Mouse (Mus musculus) heart, embryonic 16.5 days (tissue): ENCODE data around the gene Rtkn. TPM values are rescaled to one million over a fixed set of nuclear protein-coding genes. Genes with fewer than 3 reads are reported as not detected.

Source experiments
- ATAC-seq: fragments of 200-750 bp; cut with Nextera tagmentation; replicated peaks from 2 replicates; pipeline ENCODE4 v1.8.0; 2017; ENCODE audit warnings: moderate number of reproducible peaks; ENCODE audit not compliant: insufficient read depth, low FRiP score; ENCODE audit errors: extremely low read depth
- H3K27ac ChIP-seq: fragments of 300-500 bp; sonication (generic); 2 replicates; pipeline ENCODE4 v1.5.1; 2014; ENCODE audit warnings: mild to moderate bottlenecking, low read length, control low read depth, moderate library complexity
- H3K27me3 ChIP-seq: fragments of 300-500 bp; sonication (generic); 2 replicates; pipeline ENCODE4 v1.6.1; 2014; ENCODE audit warnings: low read length, mixed read lengths; ENCODE audit not compliant: control insufficient read depth, insufficient read depth
- H3K36me3 ChIP-seq: fragments of 300-500 bp; sonication (generic); 2 replicates; pipeline ENCODE4 v1.6.1; 2014; ENCODE audit not compliant: control insufficient read depth, insufficient read depth
- H3K4me1 ChIP-seq: fragments of 300-500 bp; sonication (generic); 2 replicates; pipeline ENCODE4 v1.6.1; 2014; ENCODE audit warnings: low read length, mixed read lengths; ENCODE audit not compliant: control insufficient read depth, insufficient read depth
- H3K4me2 ChIP-seq: fragments of 300-500 bp; sonication (generic); 2 replicates; pipeline ENCODE4 v1.6.1; 2014; ENCODE audit warnings: low read depth, mild to moderate bottlenecking, control low read depth, low read length
- H3K4me3 ChIP-seq: fragments of 300-500 bp; sonication (generic); 2 replicates; pipeline ENCODE4 v1.5.1; 2014; ENCODE audit warnings: mild to moderate bottlenecking, control low read depth, low read length
- H3K9ac ChIP-seq: fragments of 300-500 bp; sonication (generic); 2 replicates; pipeline ENCODE4 v1.6.1; 2014; ENCODE audit warnings: low read length, control low read depth
- H3K9me3 ChIP-seq: fragments of 300-500 bp; sonication (generic); replicated peaks from 2 replicates; pipeline ENCODE4 v1.6.1; 2016; ENCODE audit warnings: low read length; ENCODE audit not compliant: control insufficient read depth
- WGBS: fragments of 180-500 bp; shearing (Covaris S2); extraction: QIAGEN DNeasy Blood & Tissue Kit; methylation state at CpG from one replicate; pipeline ENCODE4 v1.1.7; 2014; 5-methylcytosine and 5-hydroxymethylcytosine counted together
- polyA plus RNA-seq: library from polyadenylated mRNA; unstranded; fragments of >200 nt; fragmentation: Nextera tagmentation; extraction: Ambion mirVana; gene quantifications from 2 replicates; pipeline ENCODE4 v1.2.1, GENCODE M21; 2015

Rtkn gene
- polyA plus RNA-seq, 1 experiment from 2014 or later: 21.1 TPM

DNA sequence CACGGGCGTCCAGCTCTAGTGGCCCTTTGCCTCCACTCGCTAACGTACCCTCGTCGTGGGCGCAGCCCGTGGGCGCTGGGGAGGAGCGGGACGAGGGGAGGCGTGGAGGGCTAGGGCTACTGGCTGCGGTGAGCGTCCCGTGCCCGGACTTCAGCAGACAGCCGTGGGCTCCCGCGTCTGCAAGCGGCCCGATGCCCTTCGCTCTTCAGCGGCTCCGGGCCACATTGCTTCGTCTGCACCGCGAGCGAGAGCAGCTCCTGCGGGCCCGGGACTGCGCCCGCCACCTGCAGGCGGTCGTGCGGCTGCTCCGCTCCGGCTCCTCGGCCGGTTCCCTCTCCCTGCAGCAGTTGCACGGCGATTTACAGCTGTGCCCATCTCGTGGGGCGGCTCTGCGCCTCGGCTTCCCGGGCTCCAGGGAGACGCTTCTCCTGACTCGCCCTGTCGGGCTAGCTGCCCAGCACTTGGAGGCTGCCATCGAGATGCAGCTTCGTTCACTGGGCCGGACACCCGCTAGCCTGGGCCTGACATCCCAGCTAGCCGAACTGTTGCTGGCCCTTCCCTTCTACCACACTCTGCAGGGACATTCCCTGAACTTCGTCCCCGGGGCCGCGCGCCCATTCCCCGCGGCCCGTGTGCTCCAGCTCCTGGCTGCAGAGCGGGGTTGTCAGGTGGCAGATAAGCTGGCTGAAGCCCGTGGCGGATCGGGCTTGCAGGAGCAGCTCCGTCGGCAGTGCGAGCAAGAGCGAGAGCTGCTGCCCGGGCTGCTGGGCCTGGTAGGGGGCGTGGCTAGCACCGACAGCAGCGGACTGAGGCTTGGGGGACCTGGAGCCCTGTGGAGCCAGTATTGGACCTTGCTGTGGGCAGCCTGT lies 33.3 kb upstream of the Rtkn start:
- no peaks in the 10 kb centered on the region for H3K9me3 ChIP-seq
- peaks cover 3% of the 10 kb centered on the region for H3K27me3 ChIP-seq
- WGBS: under 1% methylated on average over 72 of the region's 74 CpGs
- H3K4me2 ChIP-seq: peak overlapping the region; percentile 97
- H3K4me1 ChIP-seq: peaks cover 17% of the 10 kb centered on the region
- no peaks in the 10 kb centered on the region for H3K36me3 ChIP-seq
- peak overlapping the region; percentile 87 for H3K27ac ChIP-seq
- peak overlapping the region; percentile 81 for H3K4me3 ChIP-seq
- H3K9ac ChIP-seq: peak overlapping the region; percentile 92
- ATAC-seq: peak; percentile 79

DNA sequence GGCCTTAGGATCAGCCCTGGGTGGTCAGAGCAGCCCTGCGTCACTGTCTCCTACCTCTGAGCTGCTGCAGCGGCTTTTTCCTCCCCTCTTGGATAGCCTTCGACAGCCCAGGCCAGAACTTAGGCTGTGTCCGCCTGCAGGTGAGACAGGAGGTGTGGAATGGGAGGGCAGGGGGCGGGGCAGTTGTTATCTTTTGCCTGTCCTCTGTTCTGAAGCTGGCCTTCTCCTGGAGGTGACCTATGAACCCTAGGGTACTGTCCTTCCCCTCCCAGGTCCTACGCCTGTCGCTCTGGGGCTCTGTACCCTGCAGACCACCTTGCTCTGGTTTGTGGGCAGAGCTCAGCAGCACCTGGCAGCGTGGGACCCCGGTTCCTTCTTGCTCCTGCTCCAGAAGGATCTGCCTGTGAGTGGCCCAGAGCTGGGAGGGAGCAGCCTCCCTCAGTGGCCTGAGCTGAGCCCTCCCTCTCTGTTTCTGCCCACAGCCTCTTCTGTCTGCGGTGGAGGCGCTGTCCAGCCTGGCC lies 32.1 kb upstream of the Rtkn start:
- Histone ChIP-seq H3K4me3 (no peak overlapping the region), H3K27me3 (peaks cover 3% of the 10 kb centered on the region), H3K27ac (no peak overlapping the region), H3K4me1 (peaks cover 20% of the 10 kb centered on the region), H3K4me2 (no peak overlapping the region), H3K9me3 (no peaks in the 10 kb centered on the region), H3K9ac (peak overlapping the region; percentile 92; the same call in 1 of the 2 replicates), H3K36me3 (no peaks in the 10 kb centered on the region)
- ATAC-seq: no peak
- WGBS: 60% methylated on average over 11 of the region's 11 CpGs

DNA sequence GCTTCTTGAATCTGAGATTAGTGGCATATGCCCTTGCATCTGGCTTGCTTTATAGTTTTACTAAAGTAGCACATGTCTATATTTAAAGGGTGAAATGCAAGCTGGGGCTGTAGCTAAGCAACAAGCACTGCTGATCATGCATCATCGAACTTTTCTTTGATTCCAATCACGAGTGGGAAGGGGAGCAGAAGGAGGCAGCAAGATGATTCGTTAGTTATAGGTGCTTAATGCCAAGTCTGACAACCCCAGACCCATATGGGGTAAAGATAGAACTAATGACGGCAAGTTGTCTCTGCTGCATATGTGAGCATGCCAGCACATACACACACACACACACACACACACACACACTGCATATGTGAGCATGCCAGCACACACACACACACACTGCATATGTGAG lies 31.1 kb upstream of the Rtkn start:
- no peaks in the 10 kb centered on the region for H3K27me3 ChIP-seq
- WGBS: 76% methylated on average over 4 of the region's 4 CpGs
- H3K4me1 ChIP-seq: peaks cover 23% of the 10 kb centered on the region
- H3K9me3 ChIP-seq: no peaks in the 10 kb centered on the region
- no peak for ATAC-seq
- no peak overlapping the region for H3K27ac ChIP-seq
- H3K9ac ChIP-seq: no peak overlapping the region
- H3K4me2 ChIP-seq: no peak overlapping the region
- no peaks in the 10 kb centered on the region for H3K36me3 ChIP-seq
- H3K4me3 ChIP-seq: no peak overlapping the region

DNA sequence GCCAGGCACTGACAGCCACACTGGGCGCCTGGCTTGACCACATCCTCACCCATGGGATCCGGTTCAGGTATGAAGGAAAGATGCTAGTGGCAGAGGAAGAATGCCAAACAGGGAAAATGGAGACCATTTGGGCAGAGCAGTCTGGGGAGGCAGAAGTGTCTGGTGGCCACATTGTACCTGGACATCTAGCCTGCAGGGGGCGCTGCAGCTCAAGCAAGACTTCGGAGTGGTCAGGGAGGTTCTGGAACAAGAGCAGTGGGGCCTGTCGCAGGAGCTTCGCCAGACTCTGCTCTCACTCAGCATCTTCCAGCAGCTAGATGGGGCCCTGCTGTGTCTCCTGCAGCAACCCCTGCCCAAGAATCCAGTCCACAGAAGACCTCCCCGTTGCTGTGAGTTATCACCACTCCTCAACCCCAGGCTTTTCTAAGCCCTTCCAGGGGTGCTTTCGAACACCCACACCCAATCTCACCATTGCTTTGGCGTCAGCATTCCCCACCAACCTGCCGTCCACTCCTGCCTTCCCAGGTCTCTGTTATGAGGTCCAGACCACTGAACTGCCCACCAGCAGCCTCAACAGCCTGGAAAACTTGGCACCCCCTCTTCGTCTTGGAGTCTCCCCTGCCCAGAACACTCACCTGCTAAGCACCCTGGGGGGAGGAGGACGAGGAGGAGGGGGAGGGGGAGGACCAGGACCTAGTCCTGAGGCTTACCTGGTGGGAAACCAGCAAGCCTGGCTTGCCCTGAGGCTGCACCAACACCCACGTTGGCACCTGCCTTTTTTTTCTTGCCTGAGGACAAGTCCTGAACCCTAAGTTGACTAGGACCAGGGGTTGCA lies 27.5 kb upstream of the Rtkn start:
- Histone ChIP-seq H3K9ac (peak overlapping the region; percentile 94), H3K36me3 (no peaks in the 10 kb centered on the region), H3K4me1 (peaks cover 25% of the 10 kb centered on the region), H3K9me3 (no peaks in the 10 kb centered on the region), H3K27ac (no peak overlapping the region; the same call in 1 of the 2 replicates), H3K27me3 (no peaks in the 10 kb centered on the region), H3K4me3 (peak overlapping the region; percentile 96), H3K4me2 (peak overlapping the region; percentile 84)
- WGBS: 35% methylated on average over 13 of the region's 13 CpGs
- no peak for ATAC-seq

DNA sequence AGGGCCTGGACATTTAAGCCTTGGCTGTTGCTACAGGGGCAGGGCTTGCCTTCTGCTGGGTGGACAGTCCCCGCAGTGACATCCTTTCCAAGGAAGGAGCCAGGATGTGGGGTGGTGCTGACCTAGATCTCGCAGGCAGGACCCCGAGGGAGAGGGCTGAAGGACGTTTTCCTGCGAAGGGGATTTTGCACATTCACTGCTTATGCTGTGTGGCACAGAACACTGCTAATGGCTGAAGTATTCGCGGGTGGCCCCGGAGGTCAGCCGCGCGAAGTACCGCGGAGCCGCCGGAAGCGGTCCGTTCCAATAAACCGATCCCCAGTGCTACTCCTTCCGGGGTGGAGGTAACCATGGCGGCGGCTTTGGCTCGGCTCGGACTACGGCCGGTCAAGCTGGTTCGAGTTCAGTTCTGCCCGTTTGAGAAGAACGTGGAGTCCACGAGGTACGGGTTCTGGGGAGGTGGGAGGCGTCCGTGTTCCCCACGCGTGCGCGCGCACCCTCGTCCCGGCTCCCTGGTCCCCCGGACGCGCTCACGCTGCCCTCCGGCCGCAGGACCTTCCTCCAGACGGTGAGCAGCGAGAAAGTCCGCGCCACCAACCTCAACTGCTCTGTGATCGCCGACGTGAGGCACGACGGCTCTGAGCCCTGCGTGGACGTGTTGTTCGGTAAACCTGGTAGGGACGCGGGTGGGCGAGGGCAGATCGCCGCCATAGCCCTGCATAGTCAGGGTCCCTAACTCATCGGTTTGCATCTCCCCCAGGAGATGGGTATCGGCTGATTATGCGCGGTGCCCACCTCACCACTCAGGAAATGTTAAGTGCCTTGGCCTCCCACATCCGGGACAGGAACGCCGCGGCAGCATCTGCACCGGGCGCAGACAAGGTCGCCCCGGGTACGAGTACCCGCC lies 26.2 kb upstream of the Rtkn start, which contains the start of gene Mrpl53:
Mrpl53 (plus strand) TSS at position 279 of the 907 bp plus-strand sequence.
- WGBS: under 1% methylated on average over 76 of the region's 76 CpGs
- Histone ChIP-seq H3K9me3 (no peaks in the 10 kb centered on the region), H3K36me3 (no peaks in the 10 kb centered on the region), H3K4me2 (peak within 1 kb of the TSS; percentile 84), H3K27ac (peak within 1 kb of the TSS; percentile 88), H3K9ac (peak within 1 kb of the TSS; percentile 94), H3K4me1 (peaks cover 18% of the 10 kb centered on the region), H3K27me3 (no peaks in the 10 kb centered on the region), H3K4me3 (peak within 1 kb of the TSS; percentile 96)
- peak; percentile 84 for ATAC-seq

DNA sequence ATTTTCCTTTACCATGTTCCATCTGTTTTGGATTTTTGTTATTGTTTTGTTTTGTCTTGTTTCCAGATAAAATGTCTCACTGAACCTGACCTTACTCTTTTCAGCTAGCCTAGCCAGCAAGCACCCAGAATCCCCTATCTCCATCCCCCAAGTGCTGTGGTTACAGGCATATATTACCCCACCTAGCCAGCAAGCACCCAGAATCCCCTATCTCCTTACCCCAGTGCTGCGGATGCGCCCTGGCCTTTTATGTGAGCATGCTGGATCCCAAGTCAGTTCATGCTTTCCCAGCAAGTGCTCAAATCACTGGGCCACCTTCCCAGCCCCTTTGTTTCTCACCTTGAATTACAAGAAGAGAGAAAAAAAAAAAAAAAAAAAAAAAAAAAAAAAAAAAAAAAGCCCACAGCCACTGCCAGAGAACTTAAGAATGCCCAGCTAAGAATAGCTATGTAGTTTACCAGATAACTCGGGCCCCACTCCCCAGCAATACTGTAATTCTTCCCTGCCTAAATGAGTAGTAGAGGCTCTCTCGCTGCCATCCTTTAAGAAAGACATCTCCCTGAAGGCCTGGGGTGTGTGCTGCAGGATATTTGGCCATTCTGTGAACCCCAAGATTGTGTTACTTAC lies 23.6 kb upstream of the Rtkn start:
- H3K27ac ChIP-seq: peak overlapping the region; percentile 53
- H3K9me3 ChIP-seq: no peaks in the 10 kb centered on the region
- H3K4me1 ChIP-seq: peaks cover 33% of the 10 kb centered on the region
- H3K4me3 ChIP-seq: no peak overlapping the region
- H3K9ac ChIP-seq: 0 out of 2 replicates have a peak overlapping the region, but pooled peaks have one; percentile 11
- H3K36me3 ChIP-seq: no peaks in the 10 kb centered on the region
- no peak for ATAC-seq
- 67% methylated on average over 4 of the region's 4 CpGs for WGBS
- H3K4me2 ChIP-seq: no peak overlapping the region
- no peaks in the 10 kb centered on the region for H3K27me3 ChIP-seq

DNA sequence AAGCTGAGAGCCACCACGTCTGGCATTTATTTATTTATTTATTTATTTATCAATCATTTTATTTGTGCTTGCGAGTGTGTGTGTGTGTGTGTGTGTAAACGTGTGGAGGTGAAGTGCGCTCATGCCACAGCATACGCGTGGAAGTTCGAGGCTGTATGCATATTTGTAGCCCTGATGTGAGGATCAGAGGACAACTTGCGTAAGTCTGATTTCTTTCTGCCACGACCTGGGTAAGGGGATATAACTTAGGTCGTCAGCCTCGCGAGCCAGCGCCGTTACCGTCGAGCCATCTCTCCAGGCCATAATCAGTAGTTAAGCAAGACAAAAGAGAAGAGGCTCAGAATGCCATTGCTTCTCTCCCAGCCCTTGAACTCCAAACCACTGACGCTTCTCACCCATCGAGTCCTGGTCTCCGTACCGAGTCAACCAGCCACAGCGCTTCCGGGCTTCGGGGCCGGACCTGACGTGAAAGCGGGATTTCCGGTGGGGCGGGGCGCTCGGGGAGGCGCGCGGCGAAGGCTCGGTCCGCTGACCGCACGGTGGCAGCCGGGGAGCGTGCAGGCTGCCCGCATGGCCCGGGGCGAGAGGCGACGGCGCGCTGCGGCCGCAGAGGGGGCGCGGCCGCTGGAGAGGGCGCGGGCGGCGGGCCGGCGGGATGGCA lies 20.1 kb upstream of the Rtkn start, which contains the start of gene Mogs:
Mogs (plus strand) TSS at position 486 of the 661 bp plus-strand sequence.
- peak within 1 kb of the TSS; percentile 90 for H3K9ac ChIP-seq
- ATAC-seq: peak; percentile 90
- H3K4me1 ChIP-seq: peaks cover 30% of the 10 kb centered on the region
- peaks cover 12% of the 10 kb centered on the region for H3K36me3 ChIP-seq
- peak within 1 kb of the TSS; percentile 87 for H3K4me3 ChIP-seq
- H3K27me3 ChIP-seq: no peaks in the 10 kb centered on the region
- peak within 1 kb of the TSS; percentile 83 for H3K27ac ChIP-seq
- no peaks in the 10 kb centered on the region for H3K9me3 ChIP-seq
- WGBS: under 1% methylated on average over 58 of the region's 58 CpGs
- peak within 1 kb of the TSS; percentile 99 for H3K4me2 ChIP-seq
